Mouse (Mus musculus): ENCODE measurements at regions not wholly inside any gene's neighbourhood (a gene's known extent, or its start where the extent isn't known, plus 50 kb on each side); places are given as distances from the start of the nearest gene placed in this dataset.

DNA sequence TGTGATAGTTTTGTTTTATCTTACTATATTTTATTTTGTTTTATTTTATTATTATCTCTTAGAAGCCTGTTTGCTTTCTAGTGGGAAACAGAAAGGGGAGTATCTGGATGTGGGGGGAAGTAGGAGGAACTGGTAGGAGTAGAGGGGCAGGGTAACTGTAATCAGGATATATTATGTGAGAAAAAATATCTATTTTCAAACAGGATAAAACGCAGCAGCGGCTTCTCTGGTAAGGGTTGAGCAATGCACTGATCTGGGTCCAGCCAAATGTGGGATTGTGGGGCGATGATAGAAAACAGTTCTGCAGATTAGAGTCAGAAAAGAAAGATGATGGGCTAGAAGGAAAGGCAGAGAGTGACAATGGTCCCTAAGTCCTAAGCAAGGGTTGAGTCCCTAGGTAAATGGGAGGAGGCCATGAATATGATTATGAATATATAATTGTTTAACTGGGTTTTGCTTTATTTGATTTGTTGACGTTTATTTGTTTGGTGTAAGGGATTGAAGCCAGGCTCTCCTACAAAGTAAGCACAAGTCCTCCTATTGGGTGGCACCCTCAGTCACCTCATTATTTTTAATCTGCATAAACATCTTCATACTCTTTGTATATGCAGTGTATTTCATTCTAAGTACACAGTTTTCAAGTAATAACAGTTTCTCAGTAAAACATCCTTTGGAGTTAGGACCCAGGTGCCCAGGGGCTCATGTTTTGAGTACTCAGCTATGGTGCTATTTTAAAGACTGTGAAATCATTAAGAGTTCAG, 283.7 kb downstream of the Meis1 start:
- Histone ChIP-seq H3K36me3 (ENCODE audit: control insufficient read depth, insufficient read depth) (no peaks in the 10 kb centered on the region), H3K4me2 (ENCODE audit: low read length) (no peak overlapping the region), H3K9me3 (ENCODE audit: control insufficient read depth, low read length) (0 out of 2 replicates have a peak, but pooled peaks cover 1% of the 10 kb centered on the region), H3K4me3 (replicated peaks; ENCODE audit: low read length) (no peak overlapping the region), H3K27ac (ENCODE audit: low read length) (no peak overlapping the region), H3K4me1 (replicated peaks; ENCODE audit: control insufficient read depth, insufficient read depth, low read length) (no peaks in the 10 kb centered on the region), H3K9ac (replicated peaks; ENCODE audit: low read depth, low read length) (no peak overlapping the region), H3K27me3 (replicated peaks; ENCODE audit: control insufficient read depth, insufficient read depth, low read length) (no peaks in the 10 kb centered on the region)
- WGBS = 95% methylated on average over 4 of the region's 4 CpGs
- no peak for ATAC-seq

DNA sequence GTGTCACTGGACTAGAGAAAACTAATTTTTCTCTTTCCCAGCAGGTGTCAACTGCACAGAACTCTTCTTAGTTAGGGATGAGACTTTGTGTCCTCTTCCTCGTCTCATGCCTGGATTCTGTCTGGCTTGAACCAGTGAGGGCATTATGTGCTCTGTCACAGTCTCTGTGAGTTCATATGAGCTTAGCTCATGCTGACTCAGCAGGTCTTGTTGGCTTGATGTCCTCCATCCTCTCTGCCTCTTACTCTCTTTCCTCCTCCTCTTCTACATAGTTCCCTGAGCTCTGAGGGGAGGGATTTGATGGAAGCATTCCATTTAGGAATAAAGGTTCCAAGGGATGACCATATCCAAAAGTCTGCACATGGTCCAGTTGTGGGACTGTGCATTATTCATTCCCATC, 284.7 kb downstream of the Meis1 start:
- WGBS = 87% methylated on average over 1 of the region's 1 CpGs
- no peaks in the 10 kb centered on the region for H3K9me3 ChIP-seq (ENCODE audit: control insufficient read depth, low read length)
- no peak overlapping the region for H3K4me3 ChIP-seq (replicated peaks; ENCODE audit: low read length)
- H3K27ac ChIP-seq (ENCODE audit: low read length) = no peak overlapping the region
- no peak overlapping the region for H3K4me2 ChIP-seq (ENCODE audit: low read length)
- H3K4me1 ChIP-seq (replicated peaks; ENCODE audit: control insufficient read depth, insufficient read depth, low read length) = no peaks in the 10 kb centered on the region
- ATAC-seq = no peak
- no peak overlapping the region for H3K9ac ChIP-seq (replicated peaks; ENCODE audit: low read depth, low read length)
- H3K27me3 ChIP-seq (replicated peaks; ENCODE audit: control insufficient read depth, insufficient read depth, low read length) = no peaks in the 10 kb centered on the region
- no peaks in the 10 kb centered on the region for H3K36me3 ChIP-seq (ENCODE audit: control insufficient read depth, insufficient read depth)

DNA sequence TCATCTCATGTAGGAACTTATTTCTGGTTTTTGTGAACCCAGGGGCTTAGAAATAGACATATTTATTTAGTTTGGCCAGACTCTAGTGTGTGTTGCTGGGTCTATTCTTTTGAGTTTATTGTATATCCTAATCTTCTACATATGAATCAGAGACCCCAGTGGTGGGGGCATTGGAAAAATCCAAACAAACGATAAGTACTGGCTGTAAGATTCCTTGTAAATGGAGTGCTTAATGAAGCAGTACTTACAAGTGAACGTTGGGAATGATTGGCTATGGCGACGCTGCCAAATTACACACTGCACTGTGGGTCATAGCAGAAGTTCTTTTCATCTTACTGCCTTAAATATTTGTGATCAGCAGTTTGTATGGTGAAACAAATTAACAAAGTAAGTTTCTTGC, 289.0 kb downstream of the Meis1 start:
- ATAC-seq = no peak
- H3K9ac ChIP-seq (replicated peaks; ENCODE audit: low read depth, low read length) = no peak overlapping the region
- H3K4me3 ChIP-seq (replicated peaks; ENCODE audit: low read length) = no peak overlapping the region
- no peaks in the 10 kb centered on the region for H3K9me3 ChIP-seq (ENCODE audit: control insufficient read depth, low read length)
- 36% methylated on average over 4 of the region's 4 CpGs for WGBS
- H3K36me3 ChIP-seq (ENCODE audit: control insufficient read depth, insufficient read depth) = no peaks in the 10 kb centered on the region
- no peaks in the 10 kb centered on the region for H3K27me3 ChIP-seq (replicated peaks; ENCODE audit: control insufficient read depth, insufficient read depth, low read length)
- no peak overlapping the region for H3K27ac ChIP-seq (ENCODE audit: low read length)
- no peaks in the 10 kb centered on the region for H3K4me1 ChIP-seq (replicated peaks; ENCODE audit: control insufficient read depth, insufficient read depth, low read length)
- no peak overlapping the region for H3K4me2 ChIP-seq (ENCODE audit: low read length)

DNA sequence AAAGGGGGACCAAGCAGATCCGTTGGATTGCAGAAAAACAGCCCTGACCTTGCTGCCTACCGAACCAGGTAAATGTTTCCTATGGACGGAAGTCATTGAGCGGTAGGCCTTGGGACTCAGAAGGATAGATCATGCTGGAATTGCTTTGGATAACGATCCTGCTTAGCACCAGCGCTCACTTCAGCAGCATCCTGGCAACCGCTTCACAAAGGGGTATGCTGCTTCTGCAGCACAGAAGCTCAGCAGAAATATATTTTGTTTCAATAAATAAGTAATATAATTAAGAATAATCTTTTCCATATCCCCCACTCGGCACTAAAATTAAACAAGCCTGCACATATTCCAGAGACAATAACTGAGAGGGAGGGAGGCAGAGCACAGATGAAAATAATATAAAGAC, 296.0 kb downstream of the Meis1 start:
- no peak for ATAC-seq
- H3K36me3 ChIP-seq (ENCODE audit: control insufficient read depth, insufficient read depth) = no peaks in the 10 kb centered on the region
- WGBS = 66% methylated on average over 8 of the region's 8 CpGs
- no peak overlapping the region for H3K4me2 ChIP-seq (ENCODE audit: low read length)
- no peak overlapping the region for H3K9ac ChIP-seq (replicated peaks; ENCODE audit: low read depth, low read length)
- H3K4me1 ChIP-seq (replicated peaks; ENCODE audit: control insufficient read depth, insufficient read depth, low read length) = no peaks in the 10 kb centered on the region
- no peak overlapping the region for H3K27ac ChIP-seq (ENCODE audit: low read length)
- H3K27me3 ChIP-seq (replicated peaks; ENCODE audit: control insufficient read depth, insufficient read depth, low read length) = no peaks in the 10 kb centered on the region
- no peaks in the 10 kb centered on the region for H3K9me3 ChIP-seq (ENCODE audit: control insufficient read depth, low read length)
- no peak overlapping the region for H3K4me3 ChIP-seq (replicated peaks; ENCODE audit: low read length)

DNA sequence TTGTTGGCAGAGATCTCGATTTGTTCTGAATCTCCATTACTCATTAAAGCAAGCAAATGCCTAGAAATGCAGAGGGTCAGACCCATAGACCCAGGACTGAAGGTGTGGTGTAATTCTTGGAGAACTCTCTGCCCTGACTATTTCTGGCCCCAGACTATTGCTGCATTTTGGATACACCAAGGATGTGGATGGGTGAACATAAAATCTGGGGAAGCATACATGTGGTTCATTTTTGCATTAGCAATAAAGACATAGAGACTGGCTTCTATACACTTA, 303.0 kb downstream of the Meis1 start:
- H3K27ac ChIP-seq (ENCODE audit: low read length) = no peak overlapping the region
- no peak for ATAC-seq
- no peaks in the 10 kb centered on the region for H3K36me3 ChIP-seq (ENCODE audit: control insufficient read depth, insufficient read depth)
- peaks cover 10% of the 10 kb centered on the region for H3K4me1 ChIP-seq (replicated peaks; ENCODE audit: control insufficient read depth, insufficient read depth, low read length)
- H3K9me3 ChIP-seq (ENCODE audit: control insufficient read depth, low read length) = no peaks in the 10 kb centered on the region
- no peak overlapping the region for H3K4me2 ChIP-seq (ENCODE audit: low read length)
- no peaks in the 10 kb centered on the region for H3K27me3 ChIP-seq (replicated peaks; ENCODE audit: control insufficient read depth, insufficient read depth, low read length)
- no peak overlapping the region for H3K4me3 ChIP-seq (replicated peaks; ENCODE audit: low read length)
- H3K9ac ChIP-seq (replicated peaks; ENCODE audit: low read depth, low read length) = no peak overlapping the region
- 12% methylated on average over 1 of the region's 1 CpGs for whole genome bisulfite sequencing

DNA sequence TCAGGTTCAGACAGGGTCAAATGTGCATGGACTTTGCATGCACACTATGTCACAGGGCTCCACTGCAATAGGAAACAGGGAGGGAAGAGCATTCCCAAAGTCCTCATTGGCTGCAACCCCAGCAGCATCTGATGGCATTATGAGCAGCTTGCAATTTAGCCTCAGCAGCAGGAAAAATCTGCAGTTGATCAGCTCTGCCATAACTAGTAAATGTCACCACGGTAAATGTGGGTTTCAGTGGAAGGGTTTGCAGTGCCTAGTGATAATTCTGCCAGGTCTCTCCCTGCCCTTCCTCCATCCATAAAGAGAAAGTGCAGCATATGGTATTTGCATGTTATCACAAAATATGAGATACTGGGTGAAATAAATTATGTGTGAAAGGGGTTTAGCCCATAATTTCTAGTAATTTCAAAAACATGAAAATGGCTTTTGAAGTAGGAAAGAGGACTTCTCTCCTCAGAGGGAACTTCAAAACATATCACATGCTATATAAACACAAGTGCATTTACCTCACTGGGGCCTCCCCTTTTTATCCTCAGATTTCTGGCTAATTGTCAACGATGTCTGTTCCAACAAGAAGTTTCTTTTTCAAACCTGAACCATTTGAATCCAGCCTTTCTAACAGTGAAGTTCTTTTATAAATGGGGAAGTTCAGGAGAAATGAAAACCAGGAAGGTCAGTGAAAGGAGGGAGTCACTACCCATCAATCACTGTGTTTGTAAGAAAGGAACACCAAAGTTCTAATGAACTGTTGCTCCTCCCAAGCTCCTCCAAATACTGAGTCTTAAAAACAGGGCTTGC, 303.5 kb downstream of the Meis1 start:
- H3K9ac ChIP-seq (replicated peaks; ENCODE audit: low read depth, low read length) = no peak overlapping the region
- no peaks in the 10 kb centered on the region for H3K9me3 ChIP-seq (ENCODE audit: control insufficient read depth, low read length)
- no peaks in the 10 kb centered on the region for H3K27me3 ChIP-seq (replicated peaks; ENCODE audit: control insufficient read depth, insufficient read depth, low read length)
- H3K4me1 ChIP-seq (replicated peaks; ENCODE audit: control insufficient read depth, insufficient read depth, low read length) = peaks cover 10% of the 10 kb centered on the region
- WGBS = 19% methylated on average over 2 of the region's 2 CpGs
- H3K4me2 ChIP-seq (ENCODE audit: low read length) = no peak overlapping the region
- no peak overlapping the region for H3K4me3 ChIP-seq (replicated peaks; ENCODE audit: low read length)
- peak; percentile 49; the same call in 1 of the 2 replicates for ATAC-seq
- no peak overlapping the region for H3K27ac ChIP-seq (ENCODE audit: low read length)
- H3K36me3 ChIP-seq (ENCODE audit: control insufficient read depth, insufficient read depth) = no peaks in the 10 kb centered on the region

DNA sequence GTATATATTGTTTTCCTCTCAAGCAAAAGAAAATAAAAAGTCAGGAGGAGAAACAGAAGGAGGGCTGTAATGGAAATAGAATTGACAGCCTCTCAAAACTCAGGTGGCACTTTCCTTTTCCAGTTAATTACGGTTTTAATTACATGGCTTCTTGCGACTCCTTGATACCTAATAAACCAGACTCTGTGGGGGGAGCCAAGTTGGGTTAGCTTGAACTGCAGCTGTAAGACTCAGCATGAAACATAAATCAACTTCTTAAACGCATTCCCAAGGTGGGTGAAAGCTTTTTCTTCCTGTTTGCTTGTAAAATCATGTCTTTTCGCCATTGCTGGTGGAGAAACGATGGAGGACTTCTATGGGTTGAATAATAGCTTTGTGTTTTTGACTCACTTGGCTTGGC, 304.4 kb downstream of the Meis1 start:
- Histone ChIP-seq H3K4me3 (replicated peaks; ENCODE audit: low read length) (no peak overlapping the region), H3K4me1 (replicated peaks; ENCODE audit: control insufficient read depth, insufficient read depth, low read length) (peaks cover 10% of the 10 kb centered on the region), H3K27me3 (replicated peaks; ENCODE audit: control insufficient read depth, insufficient read depth, low read length) (no peaks in the 10 kb centered on the region), H3K4me2 (ENCODE audit: low read length) (no peak overlapping the region), H3K9ac (replicated peaks; ENCODE audit: low read depth, low read length) (no peak overlapping the region), H3K36me3 (ENCODE audit: control insufficient read depth, insufficient read depth) (no peaks in the 10 kb centered on the region), H3K27ac (ENCODE audit: low read length) (no peak overlapping the region), H3K9me3 (ENCODE audit: control insufficient read depth, low read length) (no peaks in the 10 kb centered on the region)
- WGBS = 66% methylated on average over 5 of the region's 5 CpGs
- ATAC-seq = no peak

DNA sequence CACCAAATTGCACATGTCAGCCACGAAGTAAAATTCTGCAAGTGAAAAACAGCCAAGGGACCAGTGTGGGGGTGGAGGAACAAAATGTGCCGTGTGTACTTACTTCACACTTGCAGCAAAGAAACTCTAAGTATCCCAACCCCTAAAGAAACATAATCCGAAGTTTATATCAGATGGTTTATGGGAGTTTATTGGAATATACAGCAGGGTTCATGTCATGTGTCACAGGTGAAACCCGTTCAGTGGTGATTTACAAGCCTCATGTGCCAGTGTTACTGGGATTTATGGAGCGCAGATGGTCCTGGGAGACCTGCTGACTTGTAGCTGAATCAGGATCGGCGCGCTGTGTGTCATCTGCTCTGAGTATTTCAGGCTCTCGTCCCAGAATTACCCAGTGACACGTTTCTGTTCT, 306.1 kb downstream of the Meis1 start:
- Histone ChIP-seq H3K4me2 (ENCODE audit: low read length) (no peak overlapping the region), H3K9ac (replicated peaks; ENCODE audit: low read depth, low read length) (no peak overlapping the region), H3K4me1 (replicated peaks; ENCODE audit: control insufficient read depth, insufficient read depth, low read length) (peaks cover 10% of the 10 kb centered on the region), H3K4me3 (replicated peaks; ENCODE audit: low read length) (no peak overlapping the region), H3K9me3 (ENCODE audit: control insufficient read depth, low read length) (no peaks in the 10 kb centered on the region), H3K27me3 (replicated peaks; ENCODE audit: control insufficient read depth, insufficient read depth, low read length) (no peaks in the 10 kb centered on the region), H3K36me3 (ENCODE audit: control insufficient read depth, insufficient read depth) (no peaks in the 10 kb centered on the region), H3K27ac (ENCODE audit: low read length) (no peak overlapping the region)
- ATAC-seq = peak; percentile 66
- WGBS = 70% methylated on average over 10 of the region's 10 CpGs

DNA sequence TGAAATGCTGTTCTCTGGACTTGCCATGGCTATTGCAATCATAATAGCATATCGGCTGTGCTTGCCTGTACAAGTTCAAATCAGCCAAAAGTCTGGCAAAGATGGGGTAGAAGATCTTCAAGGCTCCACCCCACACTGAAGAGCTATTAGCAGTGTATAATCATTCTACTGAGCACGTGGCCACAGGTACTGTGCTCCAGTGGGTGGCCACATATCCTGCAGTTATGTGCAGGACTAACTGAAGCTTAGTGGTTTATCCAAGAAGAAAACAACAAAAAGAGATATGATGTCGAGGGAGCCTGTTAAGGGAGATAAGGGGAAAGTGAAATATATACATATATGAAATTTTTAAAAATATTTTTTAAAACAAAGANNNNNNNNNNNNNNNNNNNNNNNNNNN, 309.2 kb downstream of the Meis1 start:
- WGBS = 82% methylated on average over 3 of the region's 3 CpGs
- no peak for ATAC-seq
- Histone ChIP-seq H3K9ac (replicated peaks; ENCODE audit: low read depth, low read length) (no peak overlapping the region), H3K4me3 (replicated peaks; ENCODE audit: low read length) (no peak overlapping the region), H3K27ac (ENCODE audit: low read length) (no peak overlapping the region), H3K27me3 (replicated peaks; ENCODE audit: control insufficient read depth, insufficient read depth, low read length) (no peaks in the 10 kb centered on the region), H3K9me3 (ENCODE audit: control insufficient read depth, low read length) (no peaks in the 10 kb centered on the region), H3K4me2 (ENCODE audit: low read length) (no peak overlapping the region), H3K36me3 (ENCODE audit: control insufficient read depth, insufficient read depth) (no peaks in the 10 kb centered on the region), H3K4me1 (replicated peaks; ENCODE audit: control insufficient read depth, insufficient read depth, low read length) (no peaks in the 10 kb centered on the region)

Measured in forebrain, embryonic 16.5 days (tissue).